Mouse (Mus musculus) regulatory T cell (primary cell): ENCODE data around the gene Slco1c1.

ENCODE experiments used
- in situ Hi-C: fragments of 300-600 bp; cut with MboI, MseI; formaldehyde crosslinking; loops from one replicate; pipeline ENCODE4 v1.15.1; 2025; ENCODE audit warnings: high pct_unique_total_duplicates

The Slco1c1 gene

GRCm38 (mm10) chr6:141523747-141524640 lies at the start of gene Slco1c1:
TSS of gene Slco1c1 (plus strand) at chr6:141524368.
- in situ Hi-C loops = no loop called here

GRCm38 (mm10) chr6:141474696-141475095 lies 49.5 kb upstream of the Slco1c1 start:
- in situ Hi-C loops = loop anchor here (25.0 kb wide), 1 partner anchor 1563 kb away; no protein-coding TSS in a partner anchor

GRCm38 (mm10) chr6:141485302-141486021 lies 38.7 kb upstream of the Slco1c1 start:
- in situ Hi-C loops = loop anchor here (25.0 kb wide), 1 partner anchor 1552 kb away; no protein-coding TSS in a partner anchor

GRCm38 (mm10) chr6:141487266-141487665 lies 36.9 kb upstream of the Slco1c1 start:
- in situ Hi-C loops = loop anchor here (25.0 kb wide), 1 partner anchor 1550 kb away; no protein-coding TSS in a partner anchor

- in situ Hi-C loops = loop anchor here (25.0 kb wide), 1 partner anchor 1549 kb away; no protein-coding TSS in a partner anchor
Measured at GRCm38 (mm10) chr6:141488619-141489018, 35.5 kb upstream of the Slco1c1 start.

- in situ Hi-C loops = loop anchor here (25.0 kb wide), 1 partner anchor 1542 kb away; no protein-coding TSS in a partner anchor
Measured at GRCm38 (mm10) chr6:141494909-141495308, 29.3 kb upstream of the Slco1c1 start.

- in situ Hi-C loops = loop anchor here (25.0 kb wide), 1 partner anchor 1541 kb away; no protein-coding TSS in a partner anchor
Measured at GRCm38 (mm10) chr6:141495634-141496418, 28.3 kb upstream of the Slco1c1 start.

- in situ Hi-C loops = loop anchor here (25.0 kb wide), 1 partner anchor 1538 kb away; no protein-coding TSS in a partner anchor
Measured at GRCm38 (mm10) chr6:141499511-141499910, 24.7 kb upstream of the Slco1c1 start.

GRCm38 (mm10) chr6:141501171-141501570 lies 23.0 kb upstream of the Slco1c1 start:
- in situ Hi-C loops = loop anchor here (10.0 kb wide), 1 partner anchor 416 kb away; no protein-coding TSS in a partner anchor

GRCm38 (mm10) chr6:141522541-141522940 lies 1.6 kb upstream of the Slco1c1 start:
- in situ Hi-C loops = no loop called here

- in situ Hi-C loops = no loop called here
Measured at GRCm38 (mm10) chr6:141525787-141526186, 1.6 kb downstream of the Slco1c1 start.

GRCm38 (mm10) chr6:141530865-141531264 lies 6.7 kb downstream of the Slco1c1 start:
- in situ Hi-C loops = no loop called here

- in situ Hi-C loops = no loop called here
Measured at GRCm38 (mm10) chr6:141537298-141537697, 13.1 kb downstream of the Slco1c1 start.

GRCm38 (mm10) chr6:141541136-141541535 lies 17.0 kb downstream of the Slco1c1 start:
- in situ Hi-C loops = no loop called here

- in situ Hi-C loops = no loop called here
Measured at GRCm38 (mm10) chr6:141543344-141543743, 19.2 kb downstream of the Slco1c1 start.

GRCm38 (mm10) chr6:141558118-141558517 lies 34.0 kb downstream of the Slco1c1 start:
- in situ Hi-C loops = no loop called here

- in situ Hi-C loops = no loop called here
Measured at GRCm38 (mm10) chr6:141567366-141567765, 43.2 kb downstream of the Slco1c1 start.

- in situ Hi-C loops = no loop called here
Measured at GRCm38 (mm10) chr6:141567852-141568558, 43.8 kb downstream of the Slco1c1 start.

- in situ Hi-C loops = no loop called here
Measured at GRCm38 (mm10) chr6:141568559-141568946, 44.4 kb downstream of the Slco1c1 start.

- in situ Hi-C loops = no loop called here
Measured at GRCm38 (mm10) chr6:141576646-141577200, 52.6 kb downstream of the Slco1c1 start.
